Mouse (Mus musculus): ENCODE measurements at regions not wholly inside any gene's neighbourhood (a gene's known extent, or its start where the extent isn't known, plus 50 kb on each side); places are given as distances from the start of the nearest gene placed in this dataset.
"Not testable (repeated sequence)": the region's sequence is repeated elsewhere in the genome, so short reads cannot be mapped to it uniquely, and the experiment has no call there.

DNA sequence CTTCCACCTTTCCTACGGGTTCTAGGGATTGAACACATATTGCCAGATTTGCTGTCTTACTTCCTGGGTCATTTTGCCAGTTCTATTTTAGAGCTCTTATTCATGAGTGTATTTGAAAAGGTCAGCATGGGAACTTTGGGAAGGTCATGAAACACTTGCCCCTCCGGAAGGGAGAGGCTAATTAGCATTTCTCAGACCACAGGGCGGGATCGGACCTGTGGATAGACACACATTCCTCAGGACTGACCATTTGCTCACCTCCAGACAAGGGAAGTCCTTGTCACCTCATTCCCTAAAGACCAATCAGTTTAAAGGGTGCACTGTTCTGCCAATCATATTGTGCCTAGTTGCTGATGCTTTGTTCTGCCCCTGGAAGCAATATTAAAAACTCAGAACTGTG lies 146.1 kb upstream of the Arhgap18 start:
- not testable (repeated sequence) for TF ChIP-seq GATA1 (IDR thresholded peaks at IDR 0.05; ENCODE audit: borderline replicate concordance, low read length); FLI1 (IDR thresholded peaks at IDR 0.05; ENCODE audit: low read length)

All from megakaryocyte, embryonic 14.5 days (primary cell).